Mouse (Mus musculus): ENCODE results near the gene Kpna2. TPM values are rescaled to one million over a fixed set of nuclear protein-coding genes. Genes with fewer than 3 reads are reported as not detected.
A peak's percentile ranks its signal among the peaks of the same experiment; 100 is the strongest.
"Not testable (repeated sequence)": the region's sequence is repeated elsewhere in the genome, so short reads cannot be mapped to it uniquely, and the experiment has no call there.

Gene Kpna2
- total RNA-seq, 2 experiments from 2014 or later = 22.0 to 26.8 TPM

DNA sequence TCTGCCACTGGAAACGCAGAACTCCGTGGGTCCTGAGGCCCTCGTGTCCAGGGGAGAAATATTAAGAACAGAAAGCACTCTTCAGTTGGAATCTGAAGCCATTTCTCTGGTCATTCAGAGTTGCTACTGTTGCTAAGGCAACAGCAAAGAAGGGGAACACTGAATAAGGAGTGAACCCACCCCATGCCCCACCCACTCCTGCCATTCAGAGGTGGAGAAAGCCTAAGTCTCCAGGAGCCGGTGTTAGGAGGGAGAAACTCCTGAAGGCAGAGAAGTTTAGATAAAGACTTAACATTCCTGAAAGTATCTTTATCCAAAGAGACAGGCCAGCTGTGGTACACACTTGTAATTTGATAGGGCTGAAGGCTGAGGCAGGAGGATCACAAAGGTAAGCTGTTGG lies 20.0 kb upstream of the Kpna2 start:
- DNase-seq (ENCODE audit: extremely low spot score in 1 of 2, low spot score in 1 of 2) = no peak

DNA sequence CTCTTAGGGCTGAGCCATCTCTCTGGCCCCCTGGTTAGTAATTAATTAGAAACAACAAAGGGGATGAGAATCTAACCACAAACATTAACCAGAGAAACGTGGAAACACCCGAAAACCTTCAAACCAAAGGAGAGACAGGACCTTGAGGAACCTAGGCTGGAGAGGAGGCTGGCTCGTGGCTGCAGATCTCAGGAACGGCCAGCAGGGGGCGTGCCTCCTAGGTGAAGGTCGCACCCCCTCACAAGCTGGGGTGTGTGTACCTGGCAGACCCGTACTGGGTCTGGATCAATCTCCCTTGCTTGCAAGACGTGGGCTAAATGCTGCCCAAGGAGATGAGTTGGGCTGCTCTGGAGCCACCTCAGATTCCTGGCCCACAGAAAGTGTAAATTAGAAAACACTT lies 19.3 kb upstream of the Kpna2 start:
- no peak for DNase-seq (ENCODE audit: extremely low spot score in 1 of 2, low spot score in 1 of 2)

DNA sequence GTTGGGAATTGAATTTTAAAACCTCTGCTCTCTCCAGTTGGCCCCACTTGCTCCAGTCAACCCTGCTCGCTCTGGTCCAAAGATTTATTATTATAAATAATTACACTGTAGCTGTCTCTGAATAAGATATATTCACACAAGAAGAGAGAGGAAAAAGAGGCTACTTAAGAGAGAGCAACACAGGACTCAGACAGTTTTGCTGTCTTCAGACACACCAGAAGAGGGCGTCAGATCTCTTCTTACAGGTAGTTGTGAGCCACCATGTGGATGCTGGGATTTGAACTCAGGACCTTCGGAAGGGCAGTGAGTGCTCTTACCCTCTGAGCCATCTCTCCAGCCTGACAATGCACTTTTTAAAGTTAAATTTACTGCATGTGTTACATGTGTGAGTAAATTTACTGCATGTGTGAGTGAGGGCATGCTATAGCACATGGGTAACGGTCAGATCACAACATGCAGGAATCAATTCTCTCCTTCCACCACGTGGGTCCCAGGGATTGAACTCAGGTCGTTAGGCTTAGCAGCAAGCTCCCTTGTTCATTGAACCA lies 18.1 kb upstream of the Kpna2 start:
- no peak for DNase-seq (ENCODE audit: extremely low spot score in 1 of 2, low spot score in 1 of 2)

DNA sequence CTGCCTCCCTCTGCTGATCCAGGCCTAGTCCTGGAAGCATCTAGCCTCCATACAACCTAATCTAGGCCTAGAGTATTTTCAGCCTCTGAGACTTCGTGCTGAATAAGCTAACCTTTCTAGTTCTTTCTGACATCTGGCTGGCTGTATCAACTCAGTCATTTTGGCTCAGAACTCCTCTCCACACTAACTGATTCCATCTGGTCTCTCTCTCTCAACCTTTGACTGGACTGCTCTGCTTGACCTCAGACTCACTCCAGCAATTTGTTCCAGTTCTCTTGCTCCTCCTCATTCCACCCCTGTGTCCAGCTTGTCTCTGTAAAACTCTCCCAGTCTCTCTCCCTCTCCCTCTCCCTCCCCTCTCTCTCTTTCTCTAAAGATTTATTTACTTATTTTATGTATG lies 17.6 kb upstream of the Kpna2 start:
- no peak for DNase-seq (ENCODE audit: extremely low spot score in 1 of 2, low spot score in 1 of 2)

DNA sequence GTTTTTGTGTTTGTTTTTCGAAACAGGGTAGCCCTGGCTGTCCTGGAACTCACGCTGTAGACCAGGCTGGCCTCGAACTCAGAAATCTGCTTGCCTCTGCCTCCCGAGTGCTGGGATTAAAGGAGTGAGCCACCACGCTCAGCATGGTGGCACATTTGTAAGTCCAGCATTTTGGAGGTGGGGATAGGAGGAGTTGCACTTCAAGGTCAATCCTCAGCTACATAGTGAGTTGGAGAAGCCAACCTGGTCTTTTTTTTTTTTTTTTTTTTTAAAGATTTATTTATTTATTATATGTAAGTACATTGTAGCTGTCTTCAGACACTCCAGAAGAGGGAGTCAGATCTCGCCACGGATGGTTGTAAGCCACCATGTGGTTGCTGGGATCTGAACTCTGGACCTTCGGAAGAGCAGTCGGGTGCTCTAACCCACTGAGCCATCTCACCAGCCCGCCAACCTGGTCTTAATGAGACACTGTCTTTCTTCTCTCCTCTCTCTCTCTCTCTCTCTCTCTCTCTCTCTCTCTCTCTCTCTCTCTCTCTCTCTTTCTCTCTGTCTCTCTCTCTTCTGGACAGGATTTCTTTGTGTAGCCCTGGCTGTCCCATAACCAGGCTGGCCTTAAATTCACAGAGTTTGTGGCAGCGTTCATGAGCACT lies 16.3 kb upstream of the Kpna2 start:
- DNase-seq (ENCODE audit: extremely low spot score in 1 of 2, low spot score in 1 of 2) = not testable (repeated sequence)

DNA sequence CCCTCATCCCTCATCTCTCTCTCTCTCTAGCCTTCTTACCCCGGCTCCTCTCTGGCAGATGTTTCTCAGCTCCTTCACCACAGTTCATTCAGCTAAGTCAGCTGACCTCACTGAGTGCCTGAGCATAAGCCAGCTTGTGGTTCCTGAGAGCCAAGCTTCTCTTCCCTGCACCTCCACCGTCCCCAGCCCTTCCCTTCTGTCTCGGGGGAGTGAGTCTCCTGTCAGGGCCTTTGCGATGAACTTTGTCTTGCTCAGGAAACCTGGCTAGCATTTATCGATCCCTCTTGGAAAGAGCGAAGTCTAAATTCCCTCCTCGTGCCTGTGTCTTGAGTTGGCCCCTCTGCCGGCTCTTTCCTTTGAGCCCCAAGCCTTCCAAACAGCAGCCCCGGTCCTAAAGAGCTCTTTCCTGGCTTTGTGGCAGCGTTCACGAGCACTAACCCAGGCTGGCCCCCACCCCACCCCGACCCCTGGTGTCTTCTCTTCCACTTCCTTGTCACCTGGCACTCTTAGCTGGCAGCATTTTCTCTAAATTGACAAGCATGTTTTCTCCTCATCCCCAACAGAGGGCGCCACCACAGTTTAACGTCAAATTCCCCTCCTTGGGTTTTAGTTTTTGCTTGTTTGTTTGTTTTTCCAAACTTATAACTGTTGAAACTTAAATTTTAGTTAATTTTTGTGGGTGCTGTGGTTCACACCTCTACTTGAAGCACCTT lies 15.4 kb upstream of the Kpna2 start:
- no peak for DNase-seq (ENCODE audit: extremely low spot score in 1 of 2, low spot score in 1 of 2)

DNA sequence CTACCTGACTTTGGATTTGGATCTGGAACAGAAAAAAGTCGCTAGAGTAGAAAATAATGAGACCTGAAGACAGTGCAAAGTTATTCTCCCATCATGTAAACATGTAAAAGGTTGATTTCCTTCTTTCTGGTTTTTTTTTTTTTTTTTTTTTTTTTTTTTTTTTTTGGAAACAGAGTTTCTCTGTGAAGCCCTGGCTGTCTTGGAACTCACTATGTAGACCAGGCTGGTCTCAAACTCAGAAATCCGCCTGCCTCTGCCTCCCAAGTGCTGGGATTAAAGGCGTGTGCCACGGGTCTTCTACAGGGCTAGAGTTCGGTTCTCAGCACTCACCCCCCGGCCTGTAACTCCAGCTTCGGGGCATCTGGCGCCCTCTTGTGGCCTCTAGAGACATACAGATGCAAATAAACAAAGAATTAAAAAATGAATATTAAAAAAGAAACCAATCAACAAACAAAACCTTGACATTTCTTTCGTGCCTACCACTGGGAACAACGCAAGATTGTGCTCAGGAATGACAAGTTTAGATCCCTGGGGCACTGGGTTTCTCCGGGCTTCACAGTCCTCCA lies 14.8 kb upstream of the Kpna2 start:
- DNase-seq (ENCODE audit: extremely low spot score in 1 of 2, low spot score in 1 of 2) = no peak

DNA sequence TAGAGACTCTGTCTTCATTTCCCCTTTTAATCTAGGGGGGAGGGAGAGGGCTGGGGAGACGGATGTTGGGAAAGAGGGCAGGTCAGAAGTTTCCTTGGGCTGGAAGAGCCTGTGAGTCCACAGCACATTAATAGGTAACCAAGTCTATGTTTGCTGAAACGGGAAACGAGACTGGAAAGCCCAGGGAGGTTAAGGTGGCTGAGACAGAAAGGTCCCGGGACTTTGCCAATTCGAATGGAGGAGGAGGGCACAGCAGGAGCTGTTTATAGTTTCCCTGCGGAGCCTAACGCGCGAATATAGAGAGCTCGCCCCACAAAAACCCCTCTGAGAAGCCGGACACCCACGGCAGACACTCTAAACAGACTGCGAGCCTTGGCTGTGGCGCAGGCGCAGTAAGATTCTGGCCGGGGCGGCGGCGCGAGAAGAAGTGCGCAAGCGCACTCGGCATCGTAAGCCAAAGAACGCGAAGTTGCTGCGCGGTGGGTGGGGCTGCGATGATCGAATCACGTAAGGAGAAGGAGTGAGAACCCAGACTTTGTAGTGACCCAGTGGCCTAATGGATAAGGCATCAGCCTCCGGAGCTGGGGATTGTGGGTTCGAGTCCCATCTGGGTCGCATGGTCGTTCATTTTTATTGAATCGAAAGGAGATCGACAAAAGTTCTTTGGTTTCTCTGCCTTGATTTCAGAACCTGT lies 13.1 kb upstream of the Kpna2 start:
- peak; percentile 100 for DNase-seq (ENCODE audit: extremely low spot score in 1 of 2, low spot score in 1 of 2)

DNA sequence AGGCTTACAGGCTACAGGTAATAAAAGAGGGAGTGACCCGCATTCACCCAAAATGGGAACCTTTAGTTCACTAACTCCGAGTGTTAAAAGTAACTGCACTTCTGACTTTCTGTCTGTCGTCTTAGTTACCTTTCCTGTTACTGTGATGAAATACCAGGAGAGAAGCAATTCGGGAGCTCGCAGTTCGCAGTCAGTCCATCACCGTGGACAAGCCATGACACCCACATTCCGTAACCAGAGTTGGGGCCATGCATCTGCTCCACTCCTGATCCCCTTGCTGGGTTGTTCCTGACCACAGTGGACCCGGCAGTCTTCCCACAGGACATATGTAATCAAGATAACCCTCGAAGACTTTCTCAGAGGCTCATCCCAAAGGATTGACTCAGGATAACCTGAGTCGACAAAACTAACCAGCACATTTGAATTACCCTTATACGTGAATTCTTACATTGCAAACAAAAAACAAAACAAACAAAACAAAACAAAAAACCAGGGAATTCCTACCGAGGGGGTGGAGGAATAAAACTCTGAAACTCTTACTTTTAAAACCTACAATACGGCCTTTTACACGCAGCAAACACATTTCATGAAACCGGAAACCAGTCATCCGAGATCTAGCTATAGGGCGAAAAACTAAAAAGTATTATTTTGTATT lies 12.5 kb upstream of the Kpna2 start:
- DNase-seq (ENCODE audit: extremely low spot score in 1 of 2, low spot score in 1 of 2) = no peak

DNA sequence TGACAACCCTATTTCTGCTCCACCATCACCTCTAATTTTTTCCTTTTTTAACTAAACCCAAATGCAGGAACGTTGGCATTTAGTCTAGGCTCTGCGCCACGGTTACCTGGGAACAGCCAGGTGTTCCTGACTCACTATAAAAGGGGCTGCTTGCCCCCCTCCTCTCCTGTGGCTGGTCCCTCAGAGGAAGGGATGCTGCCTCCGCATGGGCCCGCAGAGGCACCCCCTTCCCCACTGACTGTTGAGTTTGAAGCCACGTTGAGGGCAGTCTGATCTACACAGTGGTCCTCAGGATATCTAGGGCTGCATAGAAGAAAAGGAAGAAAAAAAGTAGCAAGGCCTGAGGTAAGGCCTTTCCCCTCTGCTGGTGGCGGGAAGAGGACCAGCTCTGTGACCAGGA lies 11.8 kb upstream of the Kpna2 start:
- DNase-seq (ENCODE audit: extremely low spot score in 1 of 2, low spot score in 1 of 2) = no peak

DNA sequence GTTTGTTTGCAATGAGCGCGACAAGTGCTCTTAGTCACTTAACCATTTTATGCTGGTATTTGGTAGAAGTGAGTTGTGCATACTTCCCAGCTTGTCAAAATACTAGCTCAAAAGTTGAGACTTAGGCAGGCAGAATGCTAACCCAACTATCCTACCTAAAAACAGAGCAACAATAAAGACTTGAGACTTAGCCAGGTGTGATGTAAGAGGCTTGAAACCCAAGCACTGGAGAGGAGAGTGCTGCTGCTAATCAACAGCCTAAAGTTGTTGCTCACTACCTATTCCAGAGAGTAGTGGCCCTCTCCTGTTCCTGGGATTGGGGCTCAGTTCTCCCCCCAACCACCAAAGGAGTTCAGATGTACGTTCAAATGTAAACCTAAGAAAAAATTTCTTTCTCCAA lies 11.1 kb upstream of the Kpna2 start:
- DNase-seq (ENCODE audit: extremely low spot score in 1 of 2, low spot score in 1 of 2) = no peak

DNA sequence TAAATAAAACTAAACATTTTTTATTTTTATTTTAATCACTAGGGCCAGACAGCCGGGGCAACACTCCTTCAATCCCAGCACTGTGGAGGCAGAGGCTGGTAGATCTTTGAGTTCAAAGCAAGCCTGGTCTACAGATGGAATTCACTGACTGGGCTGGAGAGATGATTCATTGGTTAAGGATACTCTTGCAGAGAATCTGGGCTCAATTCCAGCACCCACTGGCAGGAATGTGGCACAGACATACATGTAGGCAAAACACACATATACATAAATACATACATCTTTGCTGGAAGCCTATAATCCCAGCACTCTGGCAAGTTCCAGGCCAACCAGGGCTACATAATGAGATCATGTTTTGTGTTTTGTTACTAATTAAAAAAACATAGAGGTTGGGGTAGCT lies 6.2 kb upstream of the Kpna2 start:
- DNase-seq (ENCODE audit: extremely low spot score in 1 of 2, low spot score in 1 of 2) = no peak

DNA sequence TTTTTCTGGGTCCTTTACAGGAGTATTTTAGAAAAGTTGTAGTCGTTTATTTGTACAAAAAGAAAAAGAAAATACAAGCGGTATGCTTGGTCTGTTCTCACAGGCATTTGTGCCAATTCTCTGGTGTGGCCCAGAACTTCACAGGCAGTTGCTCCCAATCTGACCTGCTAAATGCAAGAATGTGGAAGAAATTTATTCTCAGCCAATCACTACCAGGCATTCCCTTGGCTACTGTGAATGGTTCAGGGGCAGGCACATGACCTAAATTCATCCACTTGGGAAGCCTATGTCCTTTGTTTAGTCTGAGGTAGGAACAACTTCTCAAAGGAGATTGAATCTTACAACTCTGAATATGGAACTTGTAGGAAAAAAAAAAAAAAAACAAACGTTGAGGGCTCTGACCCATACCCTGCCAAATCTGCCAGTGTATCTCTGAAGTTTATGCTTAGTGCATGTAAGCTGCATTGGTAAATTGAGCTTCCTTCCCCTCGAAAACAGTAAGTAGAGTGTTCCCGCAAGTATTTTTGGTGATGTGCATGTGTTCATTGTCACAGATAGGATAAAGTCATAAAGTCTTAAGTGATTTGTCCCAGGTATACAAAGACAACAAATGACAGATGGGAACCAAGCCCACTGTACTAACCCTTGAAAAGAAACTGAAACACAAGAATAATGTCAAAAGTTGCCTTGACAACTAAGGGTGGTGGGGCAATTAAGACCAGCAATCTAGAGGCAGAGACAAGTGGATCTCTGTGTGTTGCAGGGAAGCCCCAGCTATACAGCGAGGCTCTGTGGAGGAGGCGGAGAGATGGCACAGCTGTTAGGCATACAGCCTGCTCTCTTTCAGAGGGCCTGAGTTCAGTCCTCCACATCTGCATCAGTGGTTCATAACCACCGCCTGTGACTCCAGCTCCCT lies 2.7 kb upstream of the Kpna2 start:
- no peak for DNase-seq (ENCODE audit: extremely low spot score in 1 of 2, low spot score in 1 of 2)

DNA sequence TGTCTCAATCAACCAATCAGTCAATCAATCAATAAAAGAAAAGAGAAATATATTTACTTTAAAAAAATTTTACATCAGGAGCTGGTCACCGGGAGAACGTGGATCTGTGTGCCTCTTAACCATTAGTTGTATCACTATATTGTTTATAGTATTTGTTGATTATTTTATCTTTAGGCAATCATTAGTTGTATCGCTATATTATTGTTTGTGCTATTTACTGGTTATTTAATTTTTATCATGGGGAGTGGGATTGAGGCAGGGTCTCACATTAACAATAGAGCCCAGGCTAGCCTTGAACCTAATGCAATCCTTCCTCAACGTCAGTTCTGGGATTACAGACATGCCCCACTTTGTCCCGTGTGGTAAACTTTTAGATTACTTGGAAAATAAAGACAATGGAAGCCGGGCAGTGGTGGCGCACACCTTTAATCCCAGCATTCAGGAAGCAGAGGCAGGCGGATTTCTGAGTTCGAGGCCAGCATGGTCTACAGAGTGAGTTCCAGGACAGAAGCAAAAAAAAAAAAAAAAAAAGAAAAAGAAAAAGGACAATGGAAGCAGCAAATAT lies 690 bp upstream of the Kpna2 start:
- no peak for DNase-seq (ENCODE audit: extremely low spot score in 1 of 2, low spot score in 1 of 2)

DNA sequence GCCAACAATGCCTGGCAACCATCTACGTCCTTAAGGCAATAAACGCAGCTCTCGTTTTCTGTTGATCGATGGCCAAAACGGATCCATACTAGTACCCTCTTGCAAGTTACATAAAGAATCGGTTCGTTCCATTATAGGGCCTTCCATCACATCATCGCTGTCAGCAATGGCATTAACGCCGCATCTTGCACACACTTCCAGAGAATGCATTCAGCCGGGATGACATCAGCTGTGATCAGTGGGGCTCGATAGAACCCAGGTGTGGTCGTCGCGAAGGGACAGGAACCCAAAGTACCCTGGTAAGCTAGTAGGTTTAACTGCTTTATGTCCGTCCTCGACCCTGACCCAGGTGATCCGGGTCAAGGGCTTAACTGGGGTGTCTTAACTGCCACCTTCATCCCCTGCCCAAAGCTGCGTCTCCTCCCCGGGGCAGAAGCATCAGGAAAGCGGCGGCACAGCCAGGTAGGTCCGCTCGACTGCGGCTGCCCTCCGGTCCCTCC lies 640 bp downstream of the Kpna2 start:
- peak; percentile 22 to 29 for DNase-seq (ENCODE audit: extremely low spot score in 1 of 2, low spot score in 1 of 2)

DNA sequence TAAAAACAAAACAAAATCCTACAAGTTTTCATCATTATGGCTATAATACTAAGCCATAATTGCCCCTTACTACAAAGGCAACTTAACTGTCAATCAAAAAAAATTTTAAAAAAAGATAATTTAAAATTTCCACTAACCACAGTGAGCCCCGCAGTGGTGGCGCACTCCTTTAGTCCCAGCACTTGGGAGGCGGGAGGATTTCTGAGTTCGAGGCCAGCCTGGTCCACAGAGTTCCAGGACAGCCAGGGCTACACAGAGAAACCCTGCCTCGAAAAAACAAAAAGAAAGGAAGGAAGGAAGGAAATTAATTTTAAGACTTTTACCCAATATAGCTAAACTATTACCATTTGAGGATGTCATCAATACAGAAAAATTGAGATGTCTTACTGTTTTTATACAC lies 1.4 kb downstream of the Kpna2 start:
- DNase-seq (ENCODE audit: extremely low spot score in 1 of 2, low spot score in 1 of 2) = no peak

DNA sequence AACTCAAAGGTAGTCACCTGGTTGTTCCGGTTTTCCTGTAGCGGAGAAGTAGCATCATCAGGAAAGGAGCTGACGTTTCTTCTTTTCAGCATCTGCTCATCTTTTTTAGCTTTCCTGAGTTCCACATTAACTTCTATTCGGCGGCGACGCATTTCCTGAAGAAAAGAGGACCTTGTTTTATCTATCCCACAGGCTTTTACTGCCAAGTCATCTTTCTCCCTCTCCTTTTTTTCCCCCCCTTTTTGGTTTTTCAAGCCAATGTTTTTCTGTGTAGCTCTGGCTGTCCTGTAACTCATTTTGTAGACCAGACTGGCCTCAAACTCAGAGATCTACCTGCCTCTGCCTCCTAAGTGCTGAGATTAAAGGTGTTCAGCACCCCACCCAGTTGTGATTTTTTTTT lies 2.8 kb downstream of the Kpna2 start:
- not testable (repeated sequence) for DNase-seq (ENCODE audit: extremely low spot score in 1 of 2, low spot score in 1 of 2)

DNA sequence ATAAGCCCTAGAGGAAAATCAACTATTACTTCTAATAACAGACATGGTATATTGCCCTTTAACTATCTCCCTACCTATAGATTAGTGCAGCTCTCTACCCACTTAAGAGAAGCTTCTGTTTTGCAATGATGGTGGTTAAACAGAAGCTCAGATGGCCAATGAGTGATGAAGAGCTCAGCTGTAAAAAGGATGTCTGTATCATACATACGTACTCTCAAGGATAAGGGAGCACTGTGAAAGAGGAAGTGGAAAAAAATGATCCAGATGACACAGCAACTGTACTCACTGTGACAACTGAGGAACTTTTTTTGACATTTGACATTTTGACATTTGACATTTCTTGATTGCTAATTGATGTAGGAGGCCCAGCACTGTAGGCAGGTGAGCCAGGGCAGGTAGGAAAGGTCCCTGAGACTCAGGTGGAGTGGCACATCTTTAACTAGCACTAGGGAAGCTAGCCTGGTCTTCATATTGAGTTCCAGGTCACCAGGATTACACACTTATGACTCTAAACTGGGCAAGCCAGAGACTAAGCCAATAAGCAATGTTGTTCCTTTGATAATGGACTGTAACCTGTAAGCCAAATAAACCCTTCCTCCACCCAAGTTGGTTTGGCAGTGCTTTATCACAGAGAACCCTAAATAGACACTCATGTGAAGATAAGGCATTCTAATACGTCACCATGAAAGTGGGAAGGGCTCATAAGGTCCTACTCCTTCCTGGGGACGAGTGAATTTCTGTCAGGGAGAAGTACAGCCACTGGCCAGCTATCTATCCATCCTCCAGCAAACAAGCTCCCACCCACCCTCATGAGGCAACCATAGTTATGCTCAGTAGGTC lies 4.9 kb downstream of the Kpna2 start:
- DNase-seq (ENCODE audit: extremely low spot score in 1 of 2, low spot score in 1 of 2) = no peak

Measured in layer of hippocampus, postnatal 25 days (tissue).